Mouse (Mus musculus) embryonic fibroblast, embryonic 13.5 days (primary cell): ENCODE measurements around the gene 1700025G04Rik. TPM values are rescaled to one million over a fixed set of nuclear protein-coding genes. Genes with fewer than 3 reads are reported as not detected.

Experiments used
- H3K27ac ChIP-seq: 2 replicates; pipeline ENCODE4 v1.5.1; 2012; ENCODE audit warnings: low read length, control low read depth, inconsistent platforms; ENCODE audit not compliant: insufficient read depth
- H3K4me1 ChIP-seq: 2 replicates; pipeline ENCODE4 v1.6.1; 2011; ENCODE audit warnings: low read length; ENCODE audit not compliant: control insufficient read depth, insufficient read depth
- H3K4me3 ChIP-seq: 2 replicates; pipeline ENCODE4 v1.5.1; 2011; ENCODE audit warnings: mild to moderate bottlenecking, control low read depth, low read length; ENCODE audit not compliant: insufficient read depth
- CTCF ChIP-seq: IDR thresholded peaks from 2 replicates; pipeline ENCODE4 v1.5.1; 2011; ENCODE audit warnings: mild to moderate bottlenecking, control low read depth, low read length, moderate library complexity, borderline replicate concordance; ENCODE audit not compliant: insufficient read depth
- POLR2A ChIP-seq: IDR thresholded peaks from 2 replicates; pipeline ENCODE4 v1.6.1; 2011; ENCODE audit warnings: low read depth, mild to moderate bottlenecking, control low read depth, low read length, moderate library complexity
- polyA plus RNA-seq: library from polyadenylated mRNA; stranded (reverse); fragments of >200 nt; gene quantifications from 2 replicates; pipeline ENCODE4 v1.2.4, GENCODE M21; 2011; ENCODE audit warnings: low read depth; ENCODE audit not compliant: missing spikeins, insufficient read length

Gene 1700025G04Rik
- polyA plus RNA-seq, 1 experiment: 30.5 TPM

DNA sequence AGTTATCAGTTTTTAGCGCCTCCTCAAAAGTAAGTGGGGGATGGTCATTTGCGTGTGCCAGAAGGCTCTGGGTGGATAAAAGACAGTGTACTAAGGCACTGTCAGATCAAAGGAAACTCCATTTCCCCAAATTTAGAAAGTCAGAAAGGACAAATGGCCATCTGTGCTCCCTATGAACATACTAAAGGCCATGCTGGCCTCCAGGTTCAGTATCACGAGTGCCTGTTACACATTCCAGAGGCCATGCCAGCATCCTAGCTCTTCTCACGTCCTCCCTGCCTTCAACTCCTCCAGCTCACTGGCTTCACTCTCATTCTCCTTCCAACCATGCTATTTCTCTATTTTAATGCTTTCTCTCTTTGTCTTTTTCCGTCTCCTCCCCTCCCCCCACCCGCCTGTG lies 150.4 kb downstream of the 1700025G04Rik start:
- no peak overlapping the region for H3K4me3 ChIP-seq
- H3K4me1 ChIP-seq: peaks cover 2% of the 10 kb centered on the region; the same call in 1 of the 2 replicates
- H3K27ac ChIP-seq: no peak overlapping the region
- TF ChIP-seq CTCF (no peak), POLR2A (no peak)

- Histone ChIP-seq H3K27ac (no peak overlapping the region), H3K4me3 (no peak overlapping the region), H3K4me1 (no peaks in the 10 kb centered on the region)
- TF ChIP-seq POLR2A (no peak), CTCF (no peak)
These were observed 156.3 kb downstream of the 1700025G04Rik start for GRCm38 (mm10) chr1:151933605-151934004.

DNA sequence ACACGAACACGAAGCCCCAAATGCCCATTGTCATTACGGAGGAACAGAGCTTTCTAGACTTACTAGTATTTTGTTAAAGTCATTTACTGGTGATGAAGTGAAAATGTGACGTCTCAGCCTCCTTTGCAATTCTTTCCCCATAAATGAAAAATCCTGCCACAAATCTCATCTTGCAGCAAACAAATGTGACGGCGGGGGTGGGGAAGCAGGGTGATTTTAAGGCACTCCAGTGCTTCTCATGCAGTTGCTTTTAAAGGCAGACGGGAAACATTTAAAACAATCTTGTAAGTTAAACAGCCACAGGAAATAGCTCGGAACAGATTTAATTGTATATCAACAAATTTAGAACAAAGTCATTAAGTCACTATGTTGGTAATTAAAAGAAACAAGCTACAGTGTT lies 163.1 kb downstream of the 1700025G04Rik start:
- Histone ChIP-seq H3K4me3 (no peak overlapping the region), H3K27ac (no peak overlapping the region), H3K4me1 (no peaks in the 10 kb centered on the region)
- TF ChIP-seq POLR2A (no peak), CTCF (no peak)

DNA sequence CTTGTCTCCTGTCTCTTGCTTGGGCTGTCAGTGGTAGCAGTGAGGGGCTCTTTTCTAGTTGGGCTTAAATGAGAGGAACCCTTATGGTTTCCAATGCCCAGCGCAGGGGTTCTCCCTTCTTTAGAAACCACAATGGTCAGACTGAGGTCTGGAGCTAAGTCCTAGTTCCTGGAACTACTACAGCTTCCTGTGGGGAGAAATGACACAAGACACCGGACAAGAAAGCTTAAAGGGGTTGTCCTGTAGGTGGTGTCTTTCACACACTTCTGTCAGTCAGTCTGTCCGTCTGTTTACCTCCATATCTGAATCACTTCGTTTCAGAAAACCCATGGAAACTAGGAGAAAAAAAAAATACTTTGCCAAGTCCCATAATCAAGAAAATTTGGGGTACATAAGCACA lies 163.8 kb downstream of the 1700025G04Rik start:
- Histone ChIP-seq H3K4me3 (no peak overlapping the region), H3K4me1 (no peaks in the 10 kb centered on the region), H3K27ac (no peak overlapping the region)
- TF ChIP-seq CTCF: no peak
- TF ChIP-seq POLR2A: no peak

GRCm38 (mm10) chr1:151925738-151926137 lies 164.2 kb downstream of the 1700025G04Rik start:
- Histone ChIP-seq H3K27ac (no peak overlapping the region), H3K4me1 (no peaks in the 10 kb centered on the region), H3K4me3 (no peak overlapping the region)
- TF ChIP-seq POLR2A (no peak), CTCF (no peak)

GRCm38 (mm10) chr1:151918806-151919357 lies 171.0 kb downstream of the 1700025G04Rik start:
- Histone ChIP-seq H3K27ac (no peak overlapping the region), H3K4me1 (no peaks in the 10 kb centered on the region), H3K4me3 (no peak overlapping the region)
- TF ChIP-seq POLR2A: no peak
- no peak for TF ChIP-seq CTCF

GRCm38 (mm10) chr1:151917736-151918135 lies 172.2 kb downstream of the 1700025G04Rik start:
- no peak for TF ChIP-seq POLR2A
- no peak for TF ChIP-seq CTCF
- Histone ChIP-seq H3K4me1 (peaks cover 3% of the 10 kb centered on the region; the same call in 1 of the 2 replicates), H3K4me3 (no peak overlapping the region), H3K27ac (no peak overlapping the region)

GRCm38 (mm10) chr1:151914494-151914893 lies 175.4 kb downstream of the 1700025G04Rik start:
- Histone ChIP-seq H3K27ac (no peak overlapping the region), H3K4me1 (peaks cover 3% of the 10 kb centered on the region; the same call in 1 of the 2 replicates), H3K4me3 (no peak overlapping the region)
- no peak for TF ChIP-seq CTCF
- no peak for TF ChIP-seq POLR2A

DNA sequence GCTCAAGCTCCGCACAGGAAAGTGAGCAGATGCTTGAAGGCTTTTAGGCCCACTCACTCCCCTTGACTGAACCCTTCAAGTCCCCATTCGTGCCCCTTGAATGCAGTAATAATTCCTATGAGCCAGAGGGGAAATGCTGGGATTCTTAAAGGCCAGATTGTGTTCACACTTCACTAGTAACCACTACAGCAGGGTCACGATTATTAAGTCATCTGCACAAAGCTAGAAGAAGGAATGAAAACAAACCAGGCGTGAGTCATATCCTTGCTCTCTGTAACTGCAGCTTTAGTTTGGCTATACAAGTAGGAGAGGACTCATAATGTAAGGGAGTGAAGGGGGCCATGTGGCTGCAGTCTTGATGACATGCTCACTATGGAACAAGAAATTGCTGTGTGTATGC lies 182.9 kb downstream of the 1700025G04Rik start:
- no peak for TF ChIP-seq POLR2A
- no peak for TF ChIP-seq CTCF
- Histone ChIP-seq H3K27ac (no peak overlapping the region), H3K4me3 (no peak overlapping the region), H3K4me1 (peaks cover 11% of the 10 kb centered on the region)

DNA sequence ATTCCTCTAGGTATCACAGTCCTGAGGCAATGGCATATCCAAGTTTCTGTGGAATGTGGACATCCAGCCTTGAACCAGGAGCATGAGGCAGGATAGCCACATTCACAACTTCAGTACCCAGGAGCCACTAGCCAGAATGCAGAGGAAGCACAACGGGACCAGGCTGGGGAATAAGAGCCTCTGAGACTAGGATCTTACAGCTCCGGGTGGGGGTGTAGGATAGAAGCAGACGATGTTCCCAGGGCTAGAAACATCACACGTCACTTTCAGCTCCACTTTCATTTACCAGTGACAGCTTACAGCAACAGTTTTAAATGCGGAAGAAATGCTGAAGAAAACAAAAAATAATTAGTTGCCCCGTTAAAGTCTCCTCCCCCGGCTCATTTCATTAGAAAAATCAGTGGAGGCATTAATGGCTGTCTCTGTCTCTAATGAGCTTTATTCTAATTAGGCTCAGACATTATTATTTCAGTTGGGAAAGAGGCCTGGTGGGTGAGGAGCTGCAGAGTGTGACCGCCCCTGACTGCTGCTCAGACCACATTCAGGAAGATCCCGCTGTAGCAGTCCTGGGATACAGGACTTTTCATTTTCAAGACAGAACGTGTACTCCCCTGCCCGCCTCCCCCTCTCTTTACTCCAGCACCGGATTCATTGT lies 189.1 kb downstream of the 1700025G04Rik start:
- Histone ChIP-seq H3K27ac (no peak overlapping the region), H3K4me3 (no peak overlapping the region), H3K4me1 (no peaks in the 10 kb centered on the region; the same call in none of the 2 replicates)
- TF ChIP-seq CTCF (no peak), POLR2A (no peak)
